Mouse (Mus musculus) limb, embryonic 14.5 days (tissue): ENCODE results near the gene Optn. TPM values are rescaled to one million over a fixed set of nuclear protein-coding genes. Genes with fewer than 3 reads are reported as not detected.

Experiments used
- ATAC-seq: fragments of 200-750 bp; cut with Nextera tagmentation; 2 replicates; pipeline ENCODE4 v1.8.0; 2017; ENCODE audit warnings: low read depth, moderate number of reproducible peaks, moderate TSS enrichment; ENCODE audit not compliant: low FRiP score
- DNase-seq: peaks from one replicate; pipeline ENCODE4 v3.0.0-alpha.2; 2015; ENCODE audit warnings: low spot score
- H3K27ac ChIP-seq: fragments of 300-500 bp; sonication (generic); replicated peaks from 2 replicates; pipeline ENCODE4 v1.5.1; 2014; ENCODE audit warnings: low read depth, mild to moderate bottlenecking, low read length, moderate library complexity, mixed read lengths
- H3K27me3 ChIP-seq: fragments of 300-500 bp; sonication (generic); 2 replicates; pipeline ENCODE4 v1.6.1; 2014; ENCODE audit warnings: low read length, mixed read lengths; ENCODE audit not compliant: control insufficient read depth, insufficient read depth
- H3K36me3 ChIP-seq: fragments of 300-500 bp; sonication (generic); 2 replicates; pipeline ENCODE4 v1.6.1; 2014; ENCODE audit warnings: mild to moderate bottlenecking, low read length, moderate library complexity, mixed read lengths; ENCODE audit not compliant: control insufficient read depth, insufficient read depth
- H3K4me1 ChIP-seq: fragments of 300-500 bp; sonication (generic); 2 replicates; pipeline ENCODE4 v1.6.1; 2014; ENCODE audit warnings: antibody characterized with exemption, low read length, mixed read lengths; ENCODE audit not compliant: control insufficient read depth, insufficient read depth
- H3K4me2 ChIP-seq: fragments of 300-500 bp; sonication (generic); replicated peaks from 2 replicates; pipeline ENCODE4 v1.6.1; 2014; ENCODE audit warnings: low read depth, mild to moderate bottlenecking, low read length, moderate library complexity; ENCODE audit not compliant: severe bottlenecking
- H3K4me3 ChIP-seq: fragments of 300-500 bp; sonication (generic); replicated peaks from 2 replicates; pipeline ENCODE4 v1.5.1; 2014; ENCODE audit warnings: low read length
- H3K9ac ChIP-seq: fragments of 300-500 bp; sonication (generic); 2 replicates; pipeline ENCODE4 v1.6.1; 2014; ENCODE audit warnings: mild to moderate bottlenecking, low read depth, low read length, moderate library complexity; ENCODE audit not compliant: severe bottlenecking
- H3K9me3 ChIP-seq: fragments of 300-500 bp; sonication (generic); 2 replicates; pipeline ENCODE4 v1.6.1; 2016; ENCODE audit warnings: low read length; ENCODE audit not compliant: control insufficient read depth
- POLR2A ChIP-seq: fragments of 200-500 bp; IDR thresholded peaks from 2 replicates; pipeline ENCODE4 v1.8.0; 2012; ENCODE audit warnings: inconsistent platforms, mild to moderate bottlenecking, moderate library complexity, borderline replicate concordance; ENCODE audit not compliant: insufficient read depth, insufficient read length; ENCODE audit errors: extremely low read depth
- WGBS: fragments of 180-500 bp; shearing (Covaris S2); extraction: QIAGEN DNeasy Blood & Tissue Kit; methylation state at CpG from one replicate; pipeline ENCODE4 v1.1.7; 2014; 5-methylcytosine and 5-hydroxymethylcytosine counted together
- polyA plus RNA-seq, 2 experiments: library from polyadenylated mRNA; depleted of rRNA in 1 of 2; stranded (reverse) in 1 of 2; unstranded in 1 of 2; fragments of >200 nt; fragmentation: Nextera tagmentation in 1 of 2; extraction: Ambion mirVana in 1 of 2; gene quantifications; 2 replicates each; pipeline versions ENCODE4 v1.2.1 to v1.2.3; 2012 to 2014

Gene Optn
- polyA plus RNA-seq, 2 experiments: 3.0 to 5.0 TPM

GRCm38 (mm10) chr2:5031215-5031614, 32.6 kb downstream of the Optn start:
- no peak overlapping the region for H3K9ac ChIP-seq
- ATAC-seq (no peak), DNase-seq (no peak)
- TF ChIP-seq POLR2A: no peak
- H3K4me3 ChIP-seq: no peak overlapping the region
- H3K4me1 ChIP-seq: no peaks in the 10 kb centered on the region
- H3K36me3 ChIP-seq: no peaks in the 10 kb centered on the region
- H3K27ac ChIP-seq: no peak overlapping the region
- no peaks in the 10 kb centered on the region for H3K9me3 ChIP-seq
- whole genome bisulfite sequencing: 72% methylated on average over 7 of the region's 7 CpGs
- no peak overlapping the region for H3K4me2 ChIP-seq
- H3K27me3 ChIP-seq: no peaks in the 10 kb centered on the region

GRCm38 (mm10) chr2:5029808-5030207, 34.0 kb downstream of the Optn start:
- Histone ChIP-seq H3K4me3 (no peak overlapping the region), H3K4me1 (no peaks in the 10 kb centered on the region), H3K27me3 (no peaks in the 10 kb centered on the region), H3K36me3 (no peaks in the 10 kb centered on the region), H3K9ac (no peak overlapping the region), H3K4me2 (no peak overlapping the region), H3K9me3 (no peaks in the 10 kb centered on the region), H3K27ac (no peak overlapping the region)
- 90% methylated on average over 4 of the region's 4 CpGs for WGBS
- no peak for DNase-seq
- no peak for ATAC-seq
- no peak for TF ChIP-seq POLR2A

- 85% methylated on average over 7 of the region's 7 CpGs for WGBS
- Histone ChIP-seq H3K27me3 (no peaks in the 10 kb centered on the region), H3K36me3 (no peaks in the 10 kb centered on the region), H3K4me3 (no peak overlapping the region), H3K4me2 (no peak overlapping the region), H3K9ac (no peak overlapping the region), H3K27ac (no peak overlapping the region), H3K4me1 (no peaks in the 10 kb centered on the region), H3K9me3 (no peaks in the 10 kb centered on the region)
- no peak for DNase-seq
- no peak for TF ChIP-seq POLR2A
- ATAC-seq: no peak
Measured at GRCm38 (mm10) chr2:5028047-5028446, 35.8 kb downstream of the Optn start.

- Histone ChIP-seq H3K27ac (no peak overlapping the region), H3K4me1 (no peaks in the 10 kb centered on the region), H3K4me3 (no peak overlapping the region), H3K9ac (no peak overlapping the region), H3K9me3 (no peaks in the 10 kb centered on the region), H3K4me2 (no peak overlapping the region), H3K36me3 (no peaks in the 10 kb centered on the region), H3K27me3 (no peaks in the 10 kb centered on the region)
- TF ChIP-seq POLR2A: no peak
- DNase-seq (no peak), ATAC-seq (no peak)
- WGBS: 78% methylated on average over 6 of the region's 6 CpGs
Measured at GRCm38 (mm10) chr2:5027057-5027456, 36.8 kb downstream of the Optn start.

- H3K4me2 ChIP-seq: no peak overlapping the region
- no peaks in the 10 kb centered on the region for H3K9me3 ChIP-seq
- H3K27ac ChIP-seq: no peak overlapping the region
- TF ChIP-seq POLR2A: no peak
- no peak overlapping the region for H3K9ac ChIP-seq
- no peak for ATAC-seq
- H3K27me3 ChIP-seq: no peaks in the 10 kb centered on the region
- no peaks in the 10 kb centered on the region for H3K36me3 ChIP-seq
- 47% methylated on average over 3 of the region's 4 CpGs for WGBS
- no peak overlapping the region for H3K4me3 ChIP-seq
- H3K4me1 ChIP-seq: no peaks in the 10 kb centered on the region
- no peak for DNase-seq
Measured at GRCm38 (mm10) chr2:5025162-5025733, 38.6 kb downstream of the Optn start.
